Mouse (Mus musculus) stomach, postnatal 0 days (tissue): ENCODE measurements around the gene Acox2. TPM values are rescaled to one million over a fixed set of nuclear protein-coding genes. Genes with fewer than 3 reads are reported as not detected.

ENCODE experiments used
- ATAC-seq: fragments of 200-750 bp; cut with Nextera tagmentation; 2 replicates; pipeline ENCODE4 v1.8.0; 2017; ENCODE audit not compliant: low FRiP score, low TSS enrichment
- DNase-seq: peaks from one replicate; pipeline ENCODE4 v3.0.0-alpha.2; 2016; ENCODE audit warnings: low spot score
- H3K27ac ChIP-seq: fragments of 300-500 bp; sonication (generic); replicated peaks from 2 replicates; pipeline ENCODE4 v1.5.1; 2014; ENCODE audit warnings: mild to moderate bottlenecking, control low read depth
- H3K27me3 ChIP-seq: fragments of 300-500 bp; sonication (generic); 2 replicates; pipeline ENCODE4 v1.6.1; 2014; ENCODE audit warnings: low read length; ENCODE audit not compliant: control insufficient read depth, insufficient read depth
- H3K36me3 ChIP-seq: fragments of 300-500 bp; sonication (generic); 2 replicates; pipeline ENCODE4 v1.6.1; 2014; ENCODE audit warnings: low read length, mixed read lengths; ENCODE audit not compliant: control insufficient read depth, insufficient read depth
- H3K4me1 ChIP-seq: fragments of 300-500 bp; sonication (generic); replicated peaks from 2 replicates; pipeline ENCODE4 v1.6.1; 2014; ENCODE audit warnings: antibody characterized with exemption; ENCODE audit not compliant: control insufficient read depth, insufficient read depth
- H3K4me2 ChIP-seq: fragments of 300-500 bp; sonication (generic); replicated peaks from 2 replicates; pipeline ENCODE4 v1.6.1; 2014; ENCODE audit warnings: low read depth, mild to moderate bottlenecking, control low read depth, moderate library complexity
- H3K4me3 ChIP-seq: fragments of 300-500 bp; sonication (generic); 2 replicates; pipeline ENCODE4 v1.5.1; 2014; ENCODE audit warnings: low read depth, low read length, control low read depth
- H3K9ac ChIP-seq: fragments of 300-500 bp; sonication (generic); 2 replicates; pipeline ENCODE4 v1.6.1; 2014; ENCODE audit warnings: mild to moderate bottlenecking, low read length, control low read depth, mixed read lengths
- H3K9me3 ChIP-seq: fragments of 300-500 bp; sonication (generic); 2 replicates; pipeline ENCODE4 v1.6.1; 2016; ENCODE audit warnings: low read length; ENCODE audit not compliant: control insufficient read depth
- CTCF ChIP-seq: IDR thresholded peaks from 2 replicates; pipeline ENCODE4 v1.5.1; 2016; ENCODE audit warnings: antibody characterized with exemption, low read depth, mild to moderate bottlenecking, moderate library complexity
- EP300 ChIP-seq: optimal IDR thresholded peaks from 2 replicates; pipeline ENCODE3; 2016; ENCODE audit warnings: antibody characterized with exemption
- WGBS: fragments of 180-500 bp; shearing (Covaris S2); extraction: QIAGEN DNeasy Blood & Tissue Kit; methylation state at CpG from one replicate; pipeline ENCODE4 v1.1.7; 2014; 5-methylcytosine and 5-hydroxymethylcytosine counted together
- polyA plus RNA-seq: library from polyadenylated mRNA; unstranded; fragments of >200 nt; fragmentation: Nextera tagmentation; extraction: Ambion mirVana; gene quantifications from 2 replicates; pipeline ENCODE4 v1.2.1, GENCODE M21; 2015

Acox2 gene
- polyA plus RNA-seq, 1 experiment from 2014 or later, result 6.0 TPM

GRCm38 (mm10) chr14:8256072-8256471, 3.1 kb downstream of the Acox2 start:
- Histone ChIP-seq H3K4me3 (no peak overlapping the region), H3K36me3 (no peaks in the 10 kb centered on the region), H3K4me2 (no peak overlapping the region), H3K9ac (no peak overlapping the region), H3K27me3 (no peaks in the 10 kb centered on the region), H3K4me1 (no peaks in the 10 kb centered on the region), H3K9me3 (no peaks in the 10 kb centered on the region), H3K27ac (no peak overlapping the region)
- DNase-seq, result no peak
- WGBS, result 54% methylated on average over 6 of the region's 6 CpGs
- TF ChIP-seq CTCF (no peak), EP300 (no peak)
- ATAC-seq, result no peak

- Histone ChIP-seq H3K27ac (no peak overlapping the region), H3K4me3 (no peak overlapping the region), H3K36me3 (no peaks in the 10 kb centered on the region), H3K4me2 (no peak overlapping the region), H3K27me3 (no peaks in the 10 kb centered on the region), H3K9ac (no peak overlapping the region), H3K9me3 (no peaks in the 10 kb centered on the region), H3K4me1 (no peaks in the 10 kb centered on the region)
- ATAC-seq, result no peak
- TF ChIP-seq EP300 (no peak), CTCF (peak; percentile 78)
- DNase-seq, result peak; percentile 61
- 66% methylated on average over 7 of the region's 7 CpGs for WGBS
Observed at GRCm38 (mm10) chr14:8255076-8255729, 4.0 kb downstream of the Acox2 start.

GRCm38 (mm10) chr14:8251330-8251885, 7.7 kb downstream of the Acox2 start:
- WGBS, result 94% methylated on average over 8 of the region's 8 CpGs
- H3K27ac ChIP-seq, result no peak overlapping the region
- no peak overlapping the region for H3K9ac ChIP-seq
- DNase-seq (no peak), ATAC-seq (no peak; the same call in 1 of the 2 replicates)
- H3K4me2 ChIP-seq, result no peak overlapping the region
- no peaks in the 10 kb centered on the region for H3K36me3 ChIP-seq
- H3K4me3 ChIP-seq, result no peak overlapping the region
- H3K27me3 ChIP-seq, result no peaks in the 10 kb centered on the region
- H3K9me3 ChIP-seq, result no peaks in the 10 kb centered on the region
- H3K4me1 ChIP-seq, result no peaks in the 10 kb centered on the region
- no peak for TF ChIP-seq EP300
- no peak for TF ChIP-seq CTCF

GRCm38 (mm10) chr14:8250141-8250871, 8.8 kb downstream of the Acox2 start:
- ATAC-seq, result peak; percentile 31; the same call in 1 of the 2 replicates
- Histone ChIP-seq H3K36me3 (no peaks in the 10 kb centered on the region), H3K4me2 (no peak overlapping the region), H3K9me3 (no peaks in the 10 kb centered on the region), H3K9ac (no peak overlapping the region), H3K4me3 (no peak overlapping the region), H3K27me3 (no peaks in the 10 kb centered on the region), H3K4me1 (no peaks in the 10 kb centered on the region), H3K27ac (no peak overlapping the region)
- DNase-seq, result peak; percentile 11
- TF ChIP-seq CTCF (no peak), EP300 (no peak)
- 67% methylated on average over 9 of the region's 9 CpGs for WGBS

GRCm38 (mm10) chr14:8249206-8249605, 9.9 kb downstream of the Acox2 start:
- Histone ChIP-seq H3K27ac (no peak overlapping the region), H3K4me3 (no peak overlapping the region), H3K36me3 (no peaks in the 10 kb centered on the region), H3K4me1 (no peaks in the 10 kb centered on the region), H3K27me3 (no peaks in the 10 kb centered on the region), H3K9me3 (no peaks in the 10 kb centered on the region), H3K4me2 (no peak overlapping the region), H3K9ac (no peak overlapping the region)
- WGBS, result 81% methylated on average over 1 of the region's 1 CpGs
- ATAC-seq (no peak), DNase-seq (no peak)
- TF ChIP-seq CTCF (no peak), EP300 (no peak)

- no peak overlapping the region for H3K4me3 ChIP-seq
- no peaks in the 10 kb centered on the region for H3K4me1 ChIP-seq
- no peak overlapping the region for H3K4me2 ChIP-seq
- H3K27me3 ChIP-seq, result no peaks in the 10 kb centered on the region
- H3K9ac ChIP-seq, result no peak overlapping the region
- DNase-seq (no peak), ATAC-seq (no peak)
- TF ChIP-seq CTCF, result no peak
- no peak for TF ChIP-seq EP300
- 74% methylated on average over 8 of the region's 8 CpGs for WGBS
- no peaks in the 10 kb centered on the region for H3K36me3 ChIP-seq
- no peak overlapping the region for H3K27ac ChIP-seq
- no peaks in the 10 kb centered on the region for H3K9me3 ChIP-seq
Observed at GRCm38 (mm10) chr14:8246878-8247277, 12.3 kb downstream of the Acox2 start.
